Mouse (Mus musculus) brain, embryonic 14.5 days (tissue): ENCODE results near the gene Ankrd13d. TPM values are rescaled to one million over a fixed set of nuclear protein-coding genes. Genes with fewer than 3 reads are reported as not detected.

Experiments used
- DNase-seq: peaks from one replicate; pipeline ENCODE4 v3.0.0-alpha.2; 2011; ENCODE audit warnings: low read depth
- CTCF ChIP-seq: fragments of 200-500 bp; IDR thresholded peaks from 2 replicates; pipeline ENCODE4 v1.5.1; 2012; ENCODE audit warnings: inconsistent platforms, mild to moderate bottlenecking, moderate library complexity, borderline replicate concordance; ENCODE audit not compliant: insufficient read depth, insufficient read length; ENCODE audit errors: extremely low read depth
- POLR2A ChIP-seq: fragments of 200-500 bp; IDR thresholded peaks from 2 replicates; pipeline ENCODE4 v1.6.1; 2012; ENCODE audit warnings: mild to moderate bottlenecking, inconsistent platforms, borderline replicate concordance; ENCODE audit not compliant: poor library complexity, insufficient read depth, insufficient read length, severe bottlenecking; ENCODE audit errors: extremely low read depth
- polyA plus RNA-seq: library from polyadenylated mRNA; depleted of rRNA; stranded (reverse); fragments of >200 nt; gene quantifications from 2 replicates; pipeline ENCODE4 v1.2.3, GENCODE M21; 2012

Ankrd13d gene
- polyA plus RNA-seq, 1 experiment: 54.2 TPM

DNA sequence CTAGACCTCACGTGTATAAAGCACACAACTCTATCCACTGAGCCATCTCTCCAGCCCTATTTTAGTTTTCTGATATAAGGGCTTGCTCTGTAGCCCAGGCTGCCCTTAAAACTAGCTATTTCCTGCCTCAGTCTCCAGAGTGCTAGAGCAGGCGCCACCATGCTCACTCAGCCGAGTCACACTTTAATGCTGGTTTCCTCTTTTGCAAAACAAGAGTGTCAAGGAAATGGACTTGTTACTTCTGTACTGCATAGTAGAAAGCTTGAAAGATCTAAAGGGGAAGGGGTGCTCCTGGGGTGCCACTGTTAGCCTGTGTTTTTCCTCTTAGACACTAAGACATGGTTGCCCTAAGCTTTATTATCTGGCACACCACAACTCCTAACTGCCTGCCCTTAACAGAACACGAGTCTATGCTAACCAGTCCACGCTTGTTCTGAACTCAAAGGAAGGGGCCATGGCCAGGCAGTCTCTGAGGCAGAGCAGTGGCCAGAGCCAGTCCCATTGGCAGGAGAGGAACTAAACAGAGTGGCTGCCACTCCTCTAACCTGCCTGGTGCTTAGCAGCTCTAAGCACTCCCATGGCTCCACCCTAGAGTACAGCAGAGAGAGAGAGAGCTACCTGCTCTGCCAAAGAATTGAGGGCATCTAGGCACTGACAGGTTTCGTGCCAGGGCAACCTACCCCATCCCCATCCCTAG, 16.8 kb upstream of the Ankrd13d start:
- TF ChIP-seq CTCF (no peak), POLR2A (no peak)
- no peak for DNase-seq

DNA sequence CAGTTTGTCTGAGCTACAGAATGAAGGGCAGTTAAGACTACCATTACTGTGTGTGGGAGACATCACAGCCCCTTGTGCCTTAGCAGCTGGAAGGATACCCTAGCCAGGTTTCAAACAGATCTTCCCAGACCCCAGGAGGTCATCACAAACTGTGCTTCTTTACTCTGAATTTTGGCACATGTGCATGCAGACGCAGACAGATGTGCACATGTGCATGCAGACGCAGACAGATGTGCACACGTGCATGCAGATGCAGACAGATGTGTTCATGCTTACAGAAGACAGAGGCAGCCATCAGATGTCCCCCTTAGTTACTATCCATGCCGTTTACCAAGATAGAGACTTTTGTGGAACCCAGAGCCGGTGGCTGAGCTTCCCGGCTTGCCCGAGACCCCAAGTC, 16.2 kb upstream of the Ankrd13d start:
- DNase-seq: no peak
- no peak for TF ChIP-seq CTCF
- no peak for TF ChIP-seq POLR2A

DNA sequence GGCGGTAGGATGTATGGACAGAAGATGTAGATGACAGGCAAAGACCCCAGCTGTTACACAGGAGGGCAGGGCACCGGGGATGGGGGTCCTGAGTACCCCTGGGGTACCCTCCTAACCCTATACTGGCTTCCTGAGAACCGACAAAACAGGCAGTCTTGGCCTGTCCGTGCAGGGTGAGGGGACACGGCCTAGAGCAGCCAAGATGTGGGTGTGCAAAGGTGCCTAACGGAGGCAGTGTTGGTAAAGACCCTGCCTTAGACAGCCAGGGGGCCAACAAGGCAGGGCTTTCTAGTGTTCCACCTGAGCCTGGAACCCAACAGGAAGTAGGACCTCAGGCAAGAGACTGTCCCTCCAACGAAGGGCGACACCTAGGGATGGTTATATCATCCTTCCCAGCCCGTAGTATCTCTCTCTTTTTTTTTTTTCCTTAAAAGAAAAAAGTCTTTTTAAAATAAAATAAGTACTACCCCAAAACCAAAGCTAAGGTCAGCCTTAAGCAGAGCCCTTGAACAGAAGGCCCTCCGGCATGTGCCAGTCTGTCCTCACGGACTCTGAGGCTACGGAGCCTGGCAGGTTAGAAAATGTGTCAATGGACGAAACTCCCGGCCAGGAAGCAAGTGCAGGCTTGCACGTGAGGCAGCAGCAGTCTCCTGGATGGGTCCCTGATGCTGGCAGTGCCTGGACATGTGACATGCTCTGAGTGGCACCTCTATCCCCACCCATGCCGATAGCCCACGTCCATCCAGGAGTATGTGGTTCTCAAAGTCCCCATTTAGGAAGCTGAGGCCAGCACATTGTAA, 15.6 kb upstream of the Ankrd13d start:
- TF ChIP-seq CTCF (no peak), POLR2A (no peak)
- DNase-seq: no peak

DNA sequence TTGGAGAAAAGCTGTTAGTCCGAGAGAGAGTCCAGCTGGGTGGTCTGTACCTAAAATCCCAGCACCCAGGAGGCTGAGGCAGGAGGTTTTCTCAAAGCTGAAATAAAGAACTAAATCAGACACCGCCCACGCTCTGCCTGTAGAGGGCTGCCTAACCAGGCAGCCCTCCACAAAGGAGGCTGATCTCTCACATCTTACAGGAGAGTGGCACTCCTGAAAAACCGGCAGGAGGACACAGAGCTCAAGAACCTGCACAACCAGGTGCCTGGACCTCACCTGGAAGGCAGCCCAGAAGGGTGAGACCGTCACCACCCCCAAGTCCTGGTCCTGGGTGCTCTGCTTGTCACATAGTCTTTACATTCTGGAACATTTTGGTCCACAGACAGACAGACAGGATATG, 14.9 kb upstream of the Ankrd13d start:
- TF ChIP-seq POLR2A (no peak), CTCF (no peak)
- no peak for DNase-seq

DNA sequence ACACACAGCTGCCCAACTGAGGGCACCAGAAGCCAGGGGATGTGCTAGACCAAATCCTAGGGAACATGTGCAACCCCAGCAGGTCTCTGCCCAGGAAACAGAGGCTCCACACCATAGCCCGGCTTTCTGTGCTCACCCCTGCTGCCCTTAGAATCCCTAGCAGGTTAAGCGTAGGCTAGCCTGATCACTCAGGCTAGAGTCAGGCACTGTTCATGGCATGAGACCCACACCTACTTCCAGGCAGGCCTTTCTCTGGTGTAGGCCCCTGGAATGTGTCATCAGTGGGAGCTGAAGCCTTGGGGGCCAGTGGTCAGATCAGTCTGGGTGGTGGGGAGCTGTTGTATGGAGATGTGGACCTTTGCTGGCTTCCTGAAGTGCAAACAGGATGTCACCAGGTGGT, 13.7 kb upstream of the Ankrd13d start:
- no peak for TF ChIP-seq CTCF
- TF ChIP-seq POLR2A: no peak
- no peak for DNase-seq

DNA sequence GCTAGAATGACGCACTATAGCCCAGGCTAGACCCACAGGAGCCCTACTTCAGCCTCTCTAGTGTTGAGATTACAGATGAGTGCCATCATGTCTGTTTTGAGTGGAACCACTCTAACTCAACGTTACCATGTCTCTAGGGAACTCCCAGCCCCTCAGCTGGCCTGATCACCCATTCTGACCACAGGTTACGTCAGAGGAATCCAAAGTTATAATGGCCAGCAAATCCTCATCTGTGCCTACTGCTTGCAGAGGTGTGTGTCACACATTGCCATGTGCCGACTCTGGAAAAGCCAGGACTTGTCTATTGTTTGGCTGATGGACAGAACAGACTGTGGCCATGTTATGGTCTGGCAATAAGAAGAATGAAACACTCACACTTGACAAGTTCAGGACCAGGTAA, 12.5 kb upstream of the Ankrd13d start:
- no peak for DNase-seq
- no peak for TF ChIP-seq POLR2A
- no peak for TF ChIP-seq CTCF

DNA sequence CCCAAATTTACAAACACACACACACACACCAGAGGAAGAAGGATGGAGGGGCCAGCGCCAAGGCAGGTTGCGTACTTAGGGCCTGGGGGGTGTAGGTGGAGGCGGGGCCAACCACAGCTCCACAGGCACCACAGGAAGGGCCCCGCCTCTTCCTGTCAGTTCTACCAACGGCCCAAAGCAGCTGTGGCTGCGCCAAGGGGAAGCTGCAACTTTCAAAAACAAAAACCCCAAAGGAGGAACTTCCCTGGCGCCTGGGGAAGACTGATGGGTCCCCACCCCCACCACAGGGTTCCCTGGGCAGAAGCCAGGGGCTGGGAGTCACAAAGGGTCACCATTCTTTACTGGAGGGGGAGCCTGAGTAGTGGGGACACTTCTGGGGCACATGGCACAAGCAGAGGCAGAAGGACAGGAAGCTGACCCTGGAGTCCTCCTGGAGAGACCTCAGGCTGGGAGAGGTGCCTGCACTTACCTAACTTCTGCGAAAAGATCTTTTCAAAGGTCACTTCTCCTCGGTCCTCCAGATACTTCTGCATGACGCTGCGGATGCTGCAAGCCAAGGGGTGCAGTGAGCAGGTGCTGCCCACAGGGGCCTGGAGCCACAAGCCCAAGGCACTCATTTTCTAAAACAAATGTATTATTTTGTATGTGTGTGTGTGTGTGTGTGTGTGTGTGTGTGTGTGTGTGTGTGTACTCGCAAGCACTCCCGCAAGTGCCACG, 11.6 kb upstream of the Ankrd13d start:
- TF ChIP-seq CTCF (no peak), POLR2A (no peak)
- no peak for DNase-seq

DNA sequence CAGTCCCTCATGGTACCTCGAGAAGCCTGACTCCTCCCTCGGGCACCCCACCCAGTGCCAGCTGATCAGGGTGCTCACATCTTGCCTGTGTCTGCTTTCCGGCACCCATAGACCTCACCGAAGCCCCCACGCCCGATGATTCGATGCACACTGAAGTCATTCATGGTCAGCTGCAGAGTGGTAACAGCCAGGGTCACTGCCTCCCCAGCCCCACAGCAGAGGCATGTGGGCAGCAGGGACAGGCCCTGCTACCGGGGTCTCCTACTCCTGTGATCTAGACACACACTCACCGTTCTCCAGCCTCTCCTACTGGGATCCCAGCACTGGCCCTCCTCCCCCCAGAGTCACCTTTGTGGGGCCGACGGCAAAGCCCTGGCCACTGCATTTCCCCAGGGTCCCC, 8.2 kb upstream of the Ankrd13d start:
- no peak for DNase-seq
- TF ChIP-seq CTCF: no peak
- TF ChIP-seq POLR2A: no peak

DNA sequence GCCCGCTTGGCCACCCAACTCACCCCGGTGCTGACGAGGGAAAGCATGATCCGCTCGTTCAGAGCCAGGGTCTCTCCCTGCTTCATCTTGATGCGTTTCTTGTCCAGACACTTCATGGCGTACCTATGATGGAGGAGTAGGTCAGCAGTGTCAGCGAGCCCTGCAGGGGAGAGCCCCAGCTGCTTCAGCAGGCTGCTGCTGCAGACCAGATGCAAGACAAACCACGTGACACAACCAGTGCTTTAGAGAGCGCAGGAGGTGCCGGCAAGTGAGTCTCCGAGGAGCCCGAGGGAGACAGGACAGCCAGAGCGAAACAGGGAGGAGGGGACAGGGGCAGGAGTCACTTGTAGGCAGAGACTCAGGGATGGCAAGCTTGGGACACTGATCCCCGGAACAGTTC, 7.8 kb upstream of the Ankrd13d start:
- DNase-seq: no peak

DNA sequence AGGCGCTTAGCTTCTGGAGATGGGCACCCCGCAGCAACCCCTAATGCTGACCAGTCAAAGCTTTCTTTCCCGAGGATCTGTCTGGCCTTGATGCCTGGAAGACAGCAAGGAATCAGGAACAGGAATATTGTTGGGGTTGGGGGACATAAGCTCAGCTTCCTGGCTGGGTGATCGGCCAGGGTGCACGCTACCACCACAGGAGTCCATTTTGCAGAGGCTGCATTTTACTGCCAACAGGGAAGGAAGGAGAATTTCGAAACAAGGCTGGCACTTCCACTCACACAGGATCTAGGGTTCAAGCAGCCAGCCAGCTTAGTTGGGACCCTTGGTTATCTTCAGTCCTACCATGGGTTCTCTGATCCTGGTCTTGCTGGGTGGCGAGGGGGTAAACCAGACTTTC, 716 bp upstream of the Ankrd13d start:
- TF ChIP-seq CTCF (no peak), POLR2A (no peak)
- DNase-seq: no peak

More for the DNA sequence above, 7.8 kb upstream of the Ankrd13d start:
- TF ChIP-seq CTCF (no peak), POLR2A (no peak)

DNA sequence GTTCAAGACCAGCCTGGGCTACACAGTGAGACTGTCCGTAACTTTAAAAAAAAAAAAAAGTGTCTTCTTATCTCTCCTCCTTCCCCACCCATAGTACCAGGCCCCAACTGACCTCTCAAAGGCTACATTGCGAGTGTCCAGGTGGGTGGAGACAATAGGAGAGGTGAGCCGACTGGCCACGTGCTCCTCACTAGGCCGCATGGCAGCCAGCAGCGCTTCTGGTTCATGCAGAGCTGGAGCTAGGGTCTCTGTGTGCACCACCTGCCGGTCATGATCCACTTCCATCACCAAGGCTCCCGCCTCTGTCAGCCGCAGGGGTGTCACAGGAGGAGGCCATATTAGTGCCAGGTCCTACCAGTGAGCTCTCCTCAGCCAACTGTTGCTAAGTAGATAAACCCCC, 2.5 kb downstream of the Ankrd13d start:
- no peak for DNase-seq
- TF ChIP-seq CTCF (no peak), POLR2A (no peak)
